17 mouse cellular contexts compared by ENCODE assay signal in genomic region chr1:172099325-172100033, GRCm38 (mm10). TPM values are rescaled to one million over a fixed set of nuclear protein-coding genes. Genes with fewer than 3 reads are reported as not detected.
A peak's percentile ranks its signal among the peaks of the same experiment; 100 is the strongest.
DNase-seq lines count a peak whose midpoint lies in the region; ATAC-seq lines count a peak whose summit lies in the region.
"Had no signal": no experiment of that assay in that cellular context is flagged by ENCODE, and none has a peak within 500 bp of the region (broad histone marks: within the 10 kb centered on the region; RNA-seq: fewer than 3 reads in every experiment).

No protein-coding gene starts in this region.

- peak; percentile 20 for DNase-seq in cerebellum, adult 11 months
- peak; percentile 36 for DNase-seq in Muller cell, postnatal 12 days (ENCODE audit: inconsistent ontology term)
- peak; percentile 29 for DNase-seq in cerebellum, adult 9-11 months
- DNase-seq in kidney, postnatal 10 days = peak; percentile 83
- DNase-seq in gastrocnemius, adult 18-20 months (ENCODE audit: low spot score) = no peak
- no peak for DNase-seq in lung, postnatal 25 days (ENCODE audit: low spot score)
- no peak for DNase-seq in lung, postnatal 36 days
- DNase-seq: B cell, adult 2 months; gastrocnemius, postnatal 10 days; lung, postnatal 4 days; thymus, adult 2 months had no signal

- no peak for ATAC-seq in cerebellum, adult (ENCODE audit: insufficient number of reproducible peaks, low FRiP score, low TSS enrichment)
- ATAC-seq: activated CD4-positive, CD25-positive, alpha-beta regulatory T cell, adult 4 months; forebrain, embryonic 15.5 days had no signal

RNA-seq across cellular contexts. Expression of gene Ncstn, which starts 16.9 kb away (rescaled TPM):
- 10 to 100 TPM; 24.7 to 24.8 TPM for total RNA-seq in gastrocnemius, adult 18-20 months (2021)

RNA-seq across cellular contexts. Expression of gene Copa, which starts 17.1 kb away (rescaled TPM):
- total RNA-seq in gastrocnemius, adult 18-20 months (2021) = 10 to 100 TPM; 85.8 to 86.6 TPM

RNA-seq across cellular contexts. Expression of gene Pex19, which starts 27.1 kb away (rescaled TPM):
- total RNA-seq in gastrocnemius, adult 18-20 months (2021) = 10 to 100 TPM; 74.8 to 76.0 TPM

RNA-seq across cellular contexts. Expression of gene Nhlh1, which starts 42.1 kb away (rescaled TPM):
- total RNA-seq in gastrocnemius, adult 18-20 months (2021) = not detected
- total RNA-seq: common myeloid progenitor, adult 5-6 weeks; ES-E14; gastrocnemius, postnatal 10 days; heart, postnatal 36 days had no signal

RNA-seq across cellular contexts. Expression of gene Dcaf8, which starts 48.4 kb away (rescaled TPM):
- 100 to 1,000 TPM; 192 to 193 TPM for total RNA-seq in gastrocnemius, adult 18-20 months (2021)

Comparison
In these comparisons a context has a peak if more than half of its experiments do, and no peak if none do; other contexts are left out.
1. DNase-seq: peak in cerebellum, adult 11 months (single experiment), Muller cell, postnatal 12 days (single experiment), cerebellum, adult 9-11 months (single experiment) and kidney, postnatal 10 days (single experiment); none in gastrocnemius, adult 18-20 months (single experiment), lung, postnatal 25 days (single experiment) and lung, postnatal 36 days (single experiment).